Mouse (Mus musculus) hindbrain, postnatal 0 days (tissue): ENCODE measurements around the gene Tll2. TPM values are rescaled to one million over a fixed set of nuclear protein-coding genes. Genes with fewer than 3 reads are reported as not detected.

Experiments
- ATAC-seq: fragments of 200-750 bp; cut with Nextera tagmentation; 2 replicates; pipeline ENCODE4 v1.8.0; 2017; ENCODE audit warnings: mild to moderate bottlenecking, moderate TSS enrichment, moderate library complexity
- DNase-seq: peaks from one replicate; pipeline ENCODE4 v3.0.0-alpha.2; 2015; ENCODE audit warnings: low spot score
- H3K27ac ChIP-seq: fragments of 300-500 bp; sonication (generic); 2 replicates; pipeline ENCODE4 v1.5.1; 2014; ENCODE audit warnings: mild to moderate bottlenecking
- H3K27me3 ChIP-seq: fragments of 300-500 bp; sonication (generic); 2 replicates; pipeline ENCODE4 v1.6.1; 2014; ENCODE audit warnings: low read length, mixed read lengths; ENCODE audit not compliant: insufficient read depth
- H3K36me3 ChIP-seq: fragments of 300-500 bp; sonication (generic); 2 replicates; pipeline ENCODE4 v1.6.1; 2014; ENCODE audit warnings: low read length, mixed read lengths; ENCODE audit not compliant: insufficient read depth
- H3K4me1 ChIP-seq: fragments of 300-500 bp; sonication (generic); 2 replicates; pipeline ENCODE4 v1.6.1; 2014; ENCODE audit warnings: antibody characterized with exemption, low read length, mixed read lengths; ENCODE audit not compliant: insufficient read depth
- H3K4me2 ChIP-seq: fragments of 300-500 bp; sonication (generic); 2 replicates; pipeline ENCODE4 v1.6.1; 2014; ENCODE audit warnings: low read depth, mild to moderate bottlenecking, low read length, moderate library complexity, mixed read lengths
- H3K4me3 ChIP-seq: fragments of 300-500 bp; sonication (generic); 2 replicates; pipeline ENCODE4 v1.5.1; 2014; ENCODE audit warnings: low read length
- H3K9ac ChIP-seq: fragments of 300-500 bp; sonication (generic); replicated peaks from 2 replicates; pipeline ENCODE4 v1.6.1; 2014; ENCODE audit warnings: mild to moderate bottlenecking, low read length, moderate library complexity, mixed read lengths
- H3K9me3 ChIP-seq: fragments of 300-500 bp; sonication (generic); 2 replicates; pipeline ENCODE4 v1.6.1; 2016; ENCODE audit warnings: low read length, mixed read lengths
- CTCF ChIP-seq: IDR thresholded peaks from 2 replicates; pipeline ENCODE4 v1.5.1; 2016; ENCODE audit warnings: antibody characterized with exemption, control low read depth, low read depth
- WGBS: fragments of 180-500 bp; shearing (Covaris S2); extraction: QIAGEN DNeasy Blood & Tissue Kit; methylation state at CpG from one replicate; pipeline ENCODE4 v1.1.7; 2014; 5-methylcytosine and 5-hydroxymethylcytosine counted together
- polyA plus RNA-seq: library from polyadenylated mRNA; unstranded; fragments of >200 nt; fragmentation: Nextera tagmentation; extraction: Ambion mirVana; gene quantifications from 2 replicates; pipeline ENCODE4 v1.2.1, GENCODE M21; 2015
- total RNA-seq: library from RNA; depleted of rRNA; stranded (reverse); fragments of >200 nt; gene quantifications from 2 replicates; pipeline ENCODE4 v1.2.3, GENCODE M21; 2014

The Tll2 gene
- total and polyA plus RNA-seq, 2 experiments from 2014 or later: 0.60 to 2.8 TPM

DNA sequence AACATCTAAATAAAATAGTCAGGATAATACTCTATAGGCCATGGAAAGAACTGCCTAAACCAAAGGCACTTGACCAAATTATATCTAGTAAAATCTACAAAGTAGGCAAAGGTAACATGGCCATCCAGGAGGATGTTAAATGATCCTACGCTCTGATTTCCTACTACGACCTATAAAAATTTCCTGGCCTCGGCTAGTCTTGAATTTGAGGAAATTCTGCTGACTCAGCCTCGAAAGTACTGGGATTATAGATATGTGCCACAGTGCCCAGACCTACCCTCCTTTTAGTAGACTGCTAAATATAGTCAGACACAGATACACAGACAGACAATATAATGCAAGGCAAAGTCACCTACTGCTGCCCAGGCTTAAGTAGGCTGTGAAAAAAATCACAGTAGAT, 27.1 kb upstream of the Tll2 start:
- Histone ChIP-seq H3K4me2 (no peak overlapping the region), H3K27me3 (no peaks in the 10 kb centered on the region), H3K9me3 (no peaks in the 10 kb centered on the region), H3K4me1 (no peaks in the 10 kb centered on the region), H3K27ac (no peak overlapping the region), H3K9ac (no peak overlapping the region), H3K36me3 (peaks cover 30% of the 10 kb centered on the region), H3K4me3 (no peak overlapping the region)
- DNase-seq (no peak), ATAC-seq (no peak)
- no peak for TF ChIP-seq CTCF
- WGBS: 93% methylated on average over 4 of the region's 4 CpGs

DNA sequence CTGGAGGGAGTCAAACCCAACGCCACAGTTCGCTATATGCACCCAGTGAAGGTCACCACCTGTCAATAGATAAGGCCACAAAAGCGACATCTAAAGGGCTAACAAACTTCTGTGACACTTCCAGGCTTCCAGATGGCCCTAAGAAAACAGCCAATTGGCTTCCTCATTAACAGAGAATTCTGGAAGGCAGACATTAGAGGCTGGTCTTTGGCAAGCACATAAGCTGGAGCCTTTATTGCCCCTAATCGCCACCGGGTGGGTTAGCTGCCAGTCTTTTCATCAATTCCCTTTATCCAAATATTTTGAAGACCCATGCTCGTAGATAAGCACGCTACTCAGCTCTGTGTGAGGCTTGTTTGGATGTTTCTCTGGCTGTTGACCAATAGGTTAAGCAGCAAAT, 1.7 kb upstream of the Tll2 start:
- no peak for ATAC-seq
- Histone ChIP-seq H3K4me2 (no peak overlapping the region), H3K4me1 (peaks cover 16% of the 10 kb centered on the region; the same call in 1 of the 2 replicates), H3K27ac (no peak overlapping the region), H3K27me3 (0 out of 2 replicates have a peak, but pooled peaks cover 21% of the 10 kb centered on the region), H3K9me3 (no peaks in the 10 kb centered on the region), H3K9ac (no peak overlapping the region), H3K36me3 (no peaks in the 10 kb centered on the region), H3K4me3 (no peak overlapping the region)
- no peak for TF ChIP-seq CTCF
- WGBS: 52% methylated on average over 7 of the region's 7 CpGs
- DNase-seq: no peak

DNA sequence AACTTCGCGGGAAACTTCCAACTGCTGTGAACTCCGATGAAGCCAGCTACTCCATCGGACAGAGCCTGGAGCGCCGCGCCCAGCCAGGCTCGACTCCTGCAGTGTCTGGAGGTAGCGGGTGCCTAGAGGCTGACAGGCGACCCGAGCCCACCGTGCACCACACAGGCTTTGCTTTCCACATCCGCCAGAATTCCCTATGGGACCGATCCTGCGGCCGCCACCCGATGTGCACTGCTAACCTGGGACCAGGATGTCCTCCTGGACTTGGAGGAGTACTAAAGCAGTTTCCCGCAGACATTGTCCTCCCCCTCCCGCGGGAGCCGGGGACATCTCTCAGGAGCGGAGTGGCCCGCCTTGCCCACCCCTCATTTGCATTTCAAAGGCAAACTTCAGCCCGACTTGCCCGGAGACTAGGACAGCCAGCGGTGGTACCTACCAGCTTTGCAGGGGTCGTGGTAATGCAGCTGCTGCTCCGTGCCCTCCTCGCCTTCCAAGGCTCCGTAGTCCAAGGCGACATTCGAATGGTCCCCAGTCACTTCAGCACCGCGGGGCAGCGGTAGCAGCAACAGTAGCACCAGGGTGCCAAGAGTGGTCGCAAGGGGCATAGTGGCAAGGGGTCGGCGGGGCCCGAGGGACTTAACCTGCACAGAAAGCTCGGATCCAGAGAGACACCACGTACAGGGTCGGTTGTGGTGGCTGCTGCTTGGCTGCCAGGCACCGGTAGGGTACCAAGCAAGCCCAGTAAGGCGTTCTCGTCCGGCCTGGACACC, 409 bp downstream of the Tll2 start:
- WGBS: under 1% methylated on average over 46 of the region's 46 CpGs
- peak overlapping the region; percentile 97 for H3K4me2 ChIP-seq
- no peak for DNase-seq
- ATAC-seq: peak; percentile 2
- peaks cover 16% of the 10 kb centered on the region; the same call in 1 of the 2 replicates for H3K4me1 ChIP-seq
- H3K9ac ChIP-seq: peak overlapping the region; percentile 47; the same call in 1 of the 2 replicates
- no peaks in the 10 kb centered on the region for H3K9me3 ChIP-seq
- peak overlapping the region; percentile 41 for H3K4me3 ChIP-seq
- no peak for TF ChIP-seq CTCF
- H3K36me3 ChIP-seq: no peaks in the 10 kb centered on the region
- H3K27me3 ChIP-seq: 0 out of 2 replicates have a peak, but pooled peaks cover 21% of the 10 kb centered on the region
- no peak overlapping the region for H3K27ac ChIP-seq

DNA sequence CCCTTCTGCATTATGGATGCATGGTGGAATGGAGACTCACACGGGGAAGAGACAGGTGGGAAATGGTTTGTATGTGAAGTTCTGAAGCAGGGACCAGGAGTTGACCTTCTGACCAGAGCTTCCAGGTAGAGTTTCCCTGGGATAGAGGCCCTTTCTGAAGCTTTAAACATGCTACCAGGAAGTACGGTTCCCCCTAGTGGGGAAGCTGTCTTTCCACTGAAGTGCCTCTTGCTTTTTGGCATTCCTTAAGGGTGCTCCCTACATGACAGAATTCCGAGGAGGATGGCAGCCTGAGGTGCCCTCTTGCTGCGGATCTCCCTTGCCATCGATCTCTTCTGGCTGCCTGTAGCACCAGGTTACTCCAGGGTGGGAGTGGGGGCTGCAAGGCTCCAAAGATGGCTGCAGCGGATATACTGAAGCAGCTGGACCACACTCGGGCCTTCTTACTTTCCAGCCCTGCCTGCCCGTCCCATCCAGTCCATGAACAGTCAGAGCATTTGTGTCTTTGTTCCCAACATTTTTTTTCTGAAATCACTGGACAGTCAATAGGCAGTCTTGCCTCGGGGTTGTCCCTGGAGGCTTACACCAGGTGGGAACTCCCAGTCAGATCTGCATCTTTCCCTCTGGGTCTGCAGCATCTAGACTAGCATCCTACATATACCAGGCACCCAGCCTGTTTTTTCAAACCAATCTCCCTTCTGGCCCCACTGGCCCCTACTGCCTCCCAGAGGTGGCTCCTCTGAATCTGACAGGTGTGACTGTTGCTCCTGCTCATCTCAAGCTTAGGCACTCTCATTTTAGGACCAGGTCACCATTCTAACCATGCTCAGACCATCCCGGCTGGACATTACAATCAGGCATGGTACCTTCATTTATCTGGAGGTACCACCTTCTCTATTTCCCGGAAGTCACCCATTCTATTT, 2.2 kb downstream of the Tll2 start:
- H3K36me3 ChIP-seq: no peaks in the 10 kb centered on the region
- peak; percentile 62 for TF ChIP-seq CTCF
- peak; percentile 53 for DNase-seq
- no peak overlapping the region for H3K4me2 ChIP-seq
- ATAC-seq: no peak
- no peaks in the 10 kb centered on the region for H3K9me3 ChIP-seq
- H3K4me1 ChIP-seq: peaks cover 16% of the 10 kb centered on the region; the same call in 1 of the 2 replicates
- no peak overlapping the region for H3K9ac ChIP-seq
- H3K4me3 ChIP-seq: no peak overlapping the region
- H3K27ac ChIP-seq: no peak overlapping the region
- WGBS: 68% methylated on average over 11 of the region's 11 CpGs
- H3K27me3 ChIP-seq: 0 out of 2 replicates have a peak, but pooled peaks cover 21% of the 10 kb centered on the region

DNA sequence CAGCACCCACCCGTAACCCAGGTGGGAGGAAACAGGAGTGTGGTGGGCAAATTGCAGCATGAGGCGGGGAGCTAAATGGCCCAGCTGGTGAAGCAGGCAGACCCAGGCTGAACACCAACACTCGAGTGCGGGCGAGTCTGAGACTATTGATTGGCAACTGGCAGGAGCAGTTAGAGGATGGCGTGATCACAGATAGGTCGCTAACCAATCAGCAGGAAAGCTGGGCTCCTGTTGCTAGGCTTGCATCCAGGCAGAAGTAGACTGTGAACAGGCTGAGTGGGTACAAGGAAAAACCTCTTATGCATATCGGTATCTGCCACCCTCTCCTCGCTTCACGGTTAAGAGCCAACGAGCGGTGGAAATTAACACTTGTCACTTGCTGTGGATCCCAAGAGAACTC, 9.0 kb downstream of the Tll2 start:
- Histone ChIP-seq H3K9me3 (no peaks in the 10 kb centered on the region), H3K4me3 (no peak overlapping the region), H3K4me2 (no peak overlapping the region), H3K36me3 (no peaks in the 10 kb centered on the region), H3K27me3 (no peaks in the 10 kb centered on the region), H3K4me1 (no peaks in the 10 kb centered on the region), H3K9ac (no peak overlapping the region), H3K27ac (no peak overlapping the region)
- peak; percentile 43; the same call in 1 of the 2 replicates for ATAC-seq
- DNase-seq: peak; percentile 18
- WGBS: 75% methylated on average over 12 of the region's 12 CpGs
- no peak for TF ChIP-seq CTCF

DNA sequence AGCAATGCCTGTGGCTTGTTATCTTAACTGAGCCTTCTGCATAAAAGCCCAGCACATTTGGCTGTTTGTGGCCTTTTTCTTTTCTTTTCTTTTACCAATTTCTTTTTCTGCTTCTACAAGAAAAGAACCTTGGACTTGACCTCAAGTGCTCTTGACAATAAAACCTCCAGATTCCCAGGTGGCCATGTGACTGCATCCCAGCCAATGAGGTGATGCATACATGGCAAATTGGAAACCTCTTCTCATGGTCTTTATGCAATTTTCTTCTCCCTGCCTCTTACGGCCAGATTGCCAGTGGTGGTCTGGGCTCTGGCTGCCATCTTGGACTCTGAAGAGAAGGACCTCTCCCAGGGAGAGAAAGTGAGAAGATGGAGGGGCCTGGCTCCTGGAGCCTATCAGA, 13.3 kb downstream of the Tll2 start:
- 65% methylated on average over 1 of the region's 1 CpGs for WGBS
- no peak overlapping the region for H3K4me3 ChIP-seq
- H3K9ac ChIP-seq: no peak overlapping the region
- H3K4me2 ChIP-seq: no peak overlapping the region
- no peak overlapping the region for H3K27ac ChIP-seq
- H3K9me3 ChIP-seq: no peaks in the 10 kb centered on the region
- DNase-seq (no peak), ATAC-seq (no peak)
- no peak for TF ChIP-seq CTCF
- H3K4me1 ChIP-seq: no peaks in the 10 kb centered on the region
- no peaks in the 10 kb centered on the region for H3K27me3 ChIP-seq
- no peaks in the 10 kb centered on the region for H3K36me3 ChIP-seq
